Mouse (Mus musculus): ENCODE results near the gene Trim72.

- TF ChIP-seq CTCF (IDR thresholded peaks at IDR 0.05; ENCODE audit: low read depth) = no peak
- no peak for TF ChIP-seq EP300 (IDR thresholded peaks at IDR 0.05; ENCODE audit: low read depth)
These were observed 35.6 kb upstream of the Trim72 start for GRCm38 (mm10) chr7:127967922-127968828.
